Mouse (Mus musculus): ENCODE results near the gene Dagla. TPM values are rescaled to one million over a fixed set of nuclear protein-coding genes. Genes with fewer than 3 reads are reported as not detected.

The Dagla gene
- total and polyA plus RNA-seq, 3 experiments: 0.11 TPM; not detected in 2

DNA sequence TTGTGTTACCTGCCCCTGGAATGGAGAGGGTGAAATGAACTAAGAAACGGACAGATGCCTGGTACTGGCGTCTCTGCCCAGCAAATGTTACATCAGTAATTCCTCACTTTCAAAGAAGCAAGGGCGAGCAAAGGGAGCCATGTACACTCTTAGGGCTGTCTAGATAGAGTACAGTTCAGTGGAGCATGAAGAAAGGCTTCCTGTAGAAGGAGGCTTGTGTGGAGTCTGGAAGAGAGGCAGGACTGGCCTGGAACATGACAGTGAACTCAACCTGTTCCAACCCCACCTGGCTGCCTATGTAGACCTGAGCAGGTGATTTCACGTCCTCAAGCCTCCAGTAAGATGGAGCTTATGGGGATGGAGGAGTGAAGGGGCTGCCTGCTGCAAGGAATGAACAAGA lies 6.4 kb downstream of the Dagla start:
- DNase-seq (ENCODE audit: low spot score) (no peak), ATAC-seq (ENCODE audit: extremely low read depth, insufficient number of reproducible peaks, low FRiP score, poor library complexity, severe bottlenecking) (no peak)
- Histone ChIP-seq H3K27me3 (ENCODE audit: insufficient read depth, low read length) (peaks cover 18% of the 10 kb centered on the region), H3K36me3 (replicated peaks) (no peaks in the 10 kb centered on the region), H3K4me1 (ENCODE audit: insufficient read depth, low read depth, low read length) (no peaks in the 10 kb centered on the region), H3K9me3 (replicated peaks) (no peaks in the 10 kb centered on the region), H3K4me3 (ENCODE audit: low read depth, low read length) (no peak overlapping the region)
- TF ChIP-seq TAL1 (conservative IDR thresholded peaks at IDR 0.05; ENCODE audit: low read depth, low read length) (no peak), GATA1 (IDR thresholded peaks at IDR 0.05; ENCODE audit: borderline replicate concordance, low read length) (no peak), CTCF (IDR thresholded peaks at IDR 0.05; ENCODE audit: low read depth, low read length) (no peak), GATA2 (IDR thresholded peaks at IDR 0.05; ENCODE audit: borderline replicate concordance, low read depth, low read length) (no peak), POLR2AphosphoS5 (IDR thresholded peaks at IDR 0.05; ENCODE audit: insufficient replicate concordance, low read depth, low read length) (no peak)

GRCm38 (mm10) chr19:10297041-10297503 lies 7.6 kb downstream of the Dagla start:
- Histone ChIP-seq H3K4me1 (ENCODE audit: insufficient read depth, low read depth, low read length) (no peaks in the 10 kb centered on the region), H3K36me3 (replicated peaks) (no peaks in the 10 kb centered on the region), H3K27me3 (ENCODE audit: insufficient read depth, low read length) (peaks cover 26% of the 10 kb centered on the region), H3K9me3 (replicated peaks) (no peaks in the 10 kb centered on the region), H3K4me3 (ENCODE audit: low read depth, low read length) (no peak overlapping the region)
- no peak for DNase-seq (ENCODE audit: low spot score)
- ATAC-seq (ENCODE audit: extremely low read depth, insufficient number of reproducible peaks, low FRiP score, poor library complexity, severe bottlenecking): no peak
- no peak for TF ChIP-seq POLR2AphosphoS5 (IDR thresholded peaks at IDR 0.05; ENCODE audit: insufficient replicate concordance, low read depth, low read length)
- no peak for TF ChIP-seq GATA2 (IDR thresholded peaks at IDR 0.05; ENCODE audit: borderline replicate concordance, low read depth, low read length)
- TF ChIP-seq CTCF (IDR thresholded peaks at IDR 0.05; ENCODE audit: low read depth, low read length): no peak

GRCm38 (mm10) chr19:10296306-10296705 lies 8.4 kb downstream of the Dagla start:
- no peak for DNase-seq (ENCODE audit: low spot score)
- no peaks in the 10 kb centered on the region for H3K36me3 ChIP-seq (replicated peaks)

GRCm38 (mm10) chr19:10294631-10295562 lies 9.8 kb downstream of the Dagla start:
- no peak for ATAC-seq (ENCODE audit: extremely low read depth, insufficient number of reproducible peaks, low FRiP score, poor library complexity, severe bottlenecking)
- no peak for TF ChIP-seq GATA2 (IDR thresholded peaks at IDR 0.05; ENCODE audit: borderline replicate concordance, low read depth, low read length)
- TF ChIP-seq CTCF (IDR thresholded peaks at IDR 0.05; ENCODE audit: low read depth, low read length): no peak
- no peak for TF ChIP-seq TAL1 (conservative IDR thresholded peaks at IDR 0.05; ENCODE audit: low read depth, low read length)
- no peak for TF ChIP-seq POLR2AphosphoS5 (IDR thresholded peaks at IDR 0.05; ENCODE audit: insufficient replicate concordance, low read depth, low read length)
- no peak for TF ChIP-seq GATA1 (IDR thresholded peaks at IDR 0.05; ENCODE audit: borderline replicate concordance, low read length)
- Histone ChIP-seq H3K9me3 (replicated peaks) (no peaks in the 10 kb centered on the region), H3K4me3 (ENCODE audit: low read depth, low read length) (no peak overlapping the region), H3K36me3 (replicated peaks) (no peaks in the 10 kb centered on the region), H3K4me1 (ENCODE audit: insufficient read depth, low read depth, low read length) (0 out of 2 replicates have a peak, but pooled peaks cover 3% of the 10 kb centered on the region), H3K27me3 (ENCODE audit: insufficient read depth, low read length) (peaks cover 34% of the 10 kb centered on the region)
- DNase-seq (ENCODE audit: low spot score): no peak

More at GRCm38 (mm10) chr19:10296306-10296705, 8.4 kb downstream of the Dagla start:
- H3K4me3 ChIP-seq (ENCODE audit: low read depth, low read length): no peak overlapping the region
- H3K9me3 ChIP-seq (replicated peaks): no peaks in the 10 kb centered on the region
- peaks cover 27% of the 10 kb centered on the region for H3K27me3 ChIP-seq (ENCODE audit: insufficient read depth, low read length)
- no peaks in the 10 kb centered on the region for H3K4me1 ChIP-seq (ENCODE audit: insufficient read depth, low read depth, low read length)
- no peak for ATAC-seq (ENCODE audit: extremely low read depth, insufficient number of reproducible peaks, low FRiP score, poor library complexity, severe bottlenecking)
- no peak for TF ChIP-seq CTCF (IDR thresholded peaks at IDR 0.05; ENCODE audit: low read depth, low read length)
- TF ChIP-seq GATA2 (IDR thresholded peaks at IDR 0.05; ENCODE audit: borderline replicate concordance, low read depth, low read length): no peak
- TF ChIP-seq POLR2AphosphoS5 (IDR thresholded peaks at IDR 0.05; ENCODE audit: insufficient replicate concordance, low read depth, low read length): no peak
- no peak for TF ChIP-seq TAL1 (conservative IDR thresholded peaks at IDR 0.05; ENCODE audit: low read depth, low read length)
- no peak for TF ChIP-seq GATA1 (IDR thresholded peaks at IDR 0.05; ENCODE audit: borderline replicate concordance, low read length)

DNA sequence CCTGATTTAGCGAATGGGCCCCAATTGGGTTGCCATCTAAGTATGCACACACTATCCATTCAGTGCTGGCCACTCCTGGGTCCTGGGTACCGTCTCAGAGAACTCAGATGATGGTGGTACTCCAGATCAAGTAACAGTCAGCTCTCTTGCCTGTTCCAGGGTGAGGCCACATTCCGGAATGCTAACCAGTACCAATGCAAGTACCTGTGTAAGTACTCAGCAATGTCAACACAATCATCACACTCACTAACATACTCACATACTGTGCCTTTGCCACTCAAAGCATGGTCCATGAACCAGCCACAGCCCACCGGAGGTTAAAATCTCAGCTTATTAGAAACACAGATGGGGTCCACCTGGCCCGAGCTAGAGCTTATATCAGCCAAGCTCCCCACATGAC lies 10.7 kb downstream of the Dagla start:
- Histone ChIP-seq H3K36me3 (replicated peaks) (no peaks in the 10 kb centered on the region), H3K4me3 (ENCODE audit: low read depth, low read length) (no peak overlapping the region), H3K9me3 (replicated peaks) (no peaks in the 10 kb centered on the region), H3K4me1 (ENCODE audit: insufficient read depth, low read depth, low read length) (0 out of 2 replicates have a peak, but pooled peaks cover 3% of the 10 kb centered on the region), H3K27me3 (ENCODE audit: insufficient read depth, low read length) (peaks cover 34% of the 10 kb centered on the region)
- no peak for TF ChIP-seq POLR2AphosphoS5 (IDR thresholded peaks at IDR 0.05; ENCODE audit: insufficient replicate concordance, low read depth, low read length)
- TF ChIP-seq CTCF (IDR thresholded peaks at IDR 0.05; ENCODE audit: low read depth, low read length): no peak
- TF ChIP-seq GATA2 (IDR thresholded peaks at IDR 0.05; ENCODE audit: borderline replicate concordance, low read depth, low read length): no peak
- no peak for TF ChIP-seq TAL1 (conservative IDR thresholded peaks at IDR 0.05; ENCODE audit: low read depth, low read length)
- no peak for TF ChIP-seq GATA1 (IDR thresholded peaks at IDR 0.05; ENCODE audit: borderline replicate concordance, low read length)
- DNase-seq (ENCODE audit: low spot score) (no peak), ATAC-seq (ENCODE audit: extremely low read depth, insufficient number of reproducible peaks, low FRiP score, poor library complexity, severe bottlenecking) (no peak)

DNA sequence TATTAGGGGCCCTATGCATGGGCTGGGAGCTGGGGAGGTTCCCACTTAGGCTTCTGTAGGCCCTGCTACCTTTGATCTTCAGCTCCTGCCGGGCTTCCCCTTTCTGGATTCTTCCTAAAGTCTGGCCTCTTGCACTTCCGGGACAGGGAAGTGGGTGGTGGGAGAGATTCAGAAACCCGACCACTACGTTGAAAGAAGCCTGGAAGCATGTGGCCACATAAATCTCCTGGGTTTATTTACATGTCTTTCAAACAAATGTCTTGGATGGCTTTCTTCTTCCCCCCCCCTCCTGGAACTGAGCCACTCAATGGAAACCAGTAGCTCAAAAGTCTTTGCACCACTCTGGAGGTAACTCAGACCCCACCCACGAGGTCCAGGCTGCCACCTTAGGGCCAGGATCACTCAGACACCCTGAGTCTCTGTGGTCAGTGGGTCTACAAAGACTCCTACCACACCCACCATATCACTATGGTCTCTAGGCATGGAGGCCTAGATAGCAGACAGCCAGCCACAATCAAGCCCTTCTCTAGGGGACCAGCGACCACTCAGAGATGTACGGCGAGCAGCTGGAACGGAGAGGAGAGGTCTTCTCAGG lies 12.7 kb downstream of the Dagla start:
- no peak for DNase-seq (ENCODE audit: low spot score)
- H3K4me1 ChIP-seq (ENCODE audit: insufficient read depth, low read depth, low read length): 0 out of 2 replicates have a peak, but pooled peaks cover 3% of the 10 kb centered on the region
- H3K27me3 ChIP-seq (ENCODE audit: insufficient read depth, low read length): peaks cover 34% of the 10 kb centered on the region
- TF ChIP-seq CTCF (IDR thresholded peaks at IDR 0.05; ENCODE audit: low read depth, low read length) (no peak), GATA1 (IDR thresholded peaks at IDR 0.05; ENCODE audit: borderline replicate concordance, low read length) (no peak), GATA2 (IDR thresholded peaks at IDR 0.05; ENCODE audit: borderline replicate concordance, low read depth, low read length) (no peak), POLR2AphosphoS5 (IDR thresholded peaks at IDR 0.05; ENCODE audit: insufficient replicate concordance, low read depth, low read length) (no peak)
- H3K4me3 ChIP-seq (ENCODE audit: low read depth, low read length): no peak overlapping the region
- no peaks in the 10 kb centered on the region for H3K36me3 ChIP-seq (replicated peaks)
- H3K9me3 ChIP-seq (replicated peaks): no peaks in the 10 kb centered on the region
- ATAC-seq (ENCODE audit: extremely low read depth, insufficient number of reproducible peaks, low FRiP score, poor library complexity, severe bottlenecking): no peak

Data from G1E (cell line).